Mouse (Mus musculus): ENCODE results near the gene Ccdc3.

DNA sequence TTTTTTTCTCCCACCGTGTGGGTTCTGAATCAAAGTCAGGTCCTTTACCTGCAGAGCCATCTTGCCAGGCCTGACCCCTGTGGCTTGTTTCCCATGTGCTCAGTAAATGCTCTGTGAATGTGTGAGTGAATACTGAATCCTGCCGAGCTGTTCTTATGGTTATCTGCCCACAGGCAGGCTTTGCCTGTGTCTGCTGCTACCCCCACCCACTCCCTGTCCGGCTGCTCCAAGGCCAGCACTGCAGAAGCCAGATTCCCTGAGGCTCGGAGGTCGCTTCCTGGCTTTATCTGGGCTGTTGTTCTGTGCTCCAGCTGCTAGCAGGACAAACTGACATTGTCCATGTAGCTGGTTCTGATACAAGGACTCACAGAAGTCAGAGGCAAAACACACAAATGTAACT is 25.2 kb downstream of the Ccdc3 start:
- TF ChIP-seq POLR2A (IDR thresholded peaks at IDR 0.05; ENCODE audit: control insufficient read depth, low read depth, low read length) (no peak), CTCF (IDR thresholded peaks at IDR 0.05; ENCODE audit: control insufficient read depth, insufficient read depth, insufficient replicate concordance, low read depth, low read length) (no peak)

Data from testis, adult 2 months (tissue).